Mouse (Mus musculus) myocyte (in vitro differentiated cells): Measurements from ENCODE around the gene Adamts12. TPM values are rescaled to one million over a fixed set of nuclear protein-coding genes. Genes with fewer than 3 reads are reported as not detected.

ENCODE experiments used
- H3K27me3 ChIP-seq: one replicate; pipeline ENCODE4 v1.6.1; 2011; ENCODE audit not compliant: control insufficient read depth, insufficient read depth, insufficient read length
- H3K36me3 ChIP-seq: one replicate; pipeline ENCODE4 v1.6.1; 2011; ENCODE audit not compliant: control insufficient read depth, insufficient read depth
- H3K4me2 ChIP-seq: one replicate; pipeline ENCODE4 v1.6.1; 2011; ENCODE audit warnings: low read depth, control low read depth
- H3K4me3 ChIP-seq: one replicate; pipeline ENCODE4 v1.5.1; 2011; ENCODE audit warnings: mild to moderate bottlenecking, control low read depth, moderate library complexity
- H3K79me2 ChIP-seq: one replicate; pipeline ENCODE4 v1.6.1; 2011; ENCODE audit not compliant: control insufficient read depth, insufficient read depth
- H3ac ChIP-seq: one replicate; pipeline ENCODE4 v1.6.1; 2011; ENCODE audit not compliant: control insufficient read depth, insufficient read length
- CEBPB ChIP-seq: IDR thresholded peaks from 2 replicates; pipeline ENCODE4 v1.6.1; 2011; ENCODE audit warnings: mild to moderate bottlenecking, moderate library complexity; ENCODE audit not compliant: poor library complexity, insufficient read depth, severe bottlenecking
- E2F4 ChIP-seq: IDR thresholded peaks from one replicate; pipeline ENCODE4 v1.6.1; 2011; ENCODE audit warnings: mild to moderate bottlenecking, control low read depth, moderate library complexity; ENCODE audit not compliant: insufficient read depth
- MAX ChIP-seq: IDR thresholded peaks from one replicate; pipeline ENCODE4 v1.6.1; 2011; ENCODE audit warnings: low read depth, mild to moderate bottlenecking, control low read depth
- MYOD1 ChIP-seq, 3 experiments: IDR thresholded peaks; one replicate each; pipeline ENCODE4 v1.6.1; 2011; ENCODE audit warnings: control low read depth in 2 of 3, low read depth in 2 of 3, mild to moderate bottlenecking in 2 of 3, moderate library complexity in 1 of 3; ENCODE audit not compliant: insufficient read length in 2 of 3, control insufficient read depth in 1 of 3
- MYOG ChIP-seq, 3 experiments: IDR thresholded peaks; one replicate each; pipeline ENCODE4 v1.6.1; 2011; ENCODE audit warnings: control low read depth in 2 of 3, low read depth in 2 of 3, mild to moderate bottlenecking in 2 of 3; ENCODE audit not compliant: insufficient read length in 2 of 3, control insufficient read depth in 1 of 3, insufficient read depth in 1 of 3
- POLR2A ChIP-seq: IDR thresholded peaks from one replicate; pipeline ENCODE4 v1.6.1; 2011; ENCODE audit warnings: low read depth, mild to moderate bottlenecking, control low read depth, moderate library complexity; ENCODE audit not compliant: insufficient read length
- POLR2AphosphoS2 ChIP-seq: IDR thresholded peaks from one replicate; pipeline ENCODE4 v1.6.1; 2011; ENCODE audit warnings: low read depth, control low read depth; ENCODE audit not compliant: insufficient read length
- REST ChIP-seq: IDR thresholded peaks from one replicate; pipeline ENCODE4 v1.6.1; 2011; ENCODE audit warnings: mild to moderate bottlenecking, control low read depth, moderate library complexity; ENCODE audit not compliant: insufficient read depth, insufficient read length
- SRF ChIP-seq: IDR thresholded peaks from one replicate; pipeline ENCODE4 v1.6.1; 2011; ENCODE audit warnings: low read depth; ENCODE audit not compliant: control insufficient read depth, insufficient read length
- TCF12 ChIP-seq: IDR thresholded peaks from one replicate; pipeline ENCODE4 v1.6.1; 2011; ENCODE audit warnings: mild to moderate bottlenecking, control low read depth; ENCODE audit not compliant: poor library complexity, insufficient read depth, severe bottlenecking
- TCF3 ChIP-seq: IDR thresholded peaks from one replicate; pipeline ENCODE4 v1.6.1; 2011; ENCODE audit warnings: low read depth, control low read depth; ENCODE audit not compliant: insufficient read length
- USF1 ChIP-seq: IDR thresholded peaks from one replicate; pipeline ENCODE4 v1.6.1; 2011; ENCODE audit warnings: low read depth, mild to moderate bottlenecking, control low read depth, moderate library complexity
- polyA plus RNA-seq: library from polyadenylated mRNA; unstranded; fragments of >200 nt; fragmentation: generic; extraction: Trizol; gene quantifications from one replicate; pipeline ENCODE4 v1.2.1, GENCODE M21; 2012; ENCODE audit warnings: missing spikeins

Adamts12 gene
- polyA plus RNA-seq, 1 experiment: 0.55 TPM

- TF ChIP-seq MYOD1 (IDR thresholded peaks at IDR 0.05; ENCODE audit: control insufficient read depth in 1 of 3, insufficient read length in 2 of 3, low read depth in 2 of 3) (no peak), POLR2AphosphoS2 (no peak), TCF3 (no peak), CEBPB (no peak), E2F4 (no peak), POLR2A (no peak), SRF (no peak), TCF12 (no peak), USF1 (no peak), REST (no peak), MYOG (IDR thresholded peaks at IDR 0.05; ENCODE audit: control insufficient read depth in 1 of 3, insufficient read depth in 1 of 3, insufficient read length in 2 of 3, low read depth in 2 of 3) (no peak), MAX (no peak)
- H3K27me3 ChIP-seq: no peaks in the 10 kb centered on the region
- no peak overlapping the region for H3ac ChIP-seq
- no peak overlapping the region for H3K4me3 ChIP-seq
- no peak overlapping the region for H3K4me2 ChIP-seq
- H3K79me2 ChIP-seq: no peaks in the 10 kb centered on the region
- no peaks in the 10 kb centered on the region for H3K36me3 ChIP-seq
Observed at GRCm38 (mm10) chr15:11105101-11105500, 40.5 kb downstream of the Adamts12 start.

- Histone ChIP-seq H3K36me3 (no peaks in the 10 kb centered on the region), H3K4me3 (no peak overlapping the region), H3ac (no peak overlapping the region), H3K79me2 (no peaks in the 10 kb centered on the region), H3K27me3 (no peaks in the 10 kb centered on the region), H3K4me2 (no peak overlapping the region)
- TF ChIP-seq E2F4: no peak
- no peak for TF ChIP-seq USF1
- no peak for TF ChIP-seq MYOD1 (IDR thresholded peaks at IDR 0.05; ENCODE audit: control insufficient read depth in 1 of 3, insufficient read length in 2 of 3, low read depth in 2 of 3)
- no peak for TF ChIP-seq REST
- TF ChIP-seq SRF: no peak
- no peak for TF ChIP-seq MAX
- TF ChIP-seq POLR2AphosphoS2: no peak
- TF ChIP-seq CEBPB: no peak
- no peak for TF ChIP-seq TCF3
- TF ChIP-seq POLR2A: no peak
- TF ChIP-seq TCF12: no peak
- no peak for TF ChIP-seq MYOG (IDR thresholded peaks at IDR 0.05; ENCODE audit: control insufficient read depth in 1 of 3, insufficient read depth in 1 of 3, insufficient read length in 2 of 3, low read depth in 2 of 3)
Observed at GRCm38 (mm10) chr15:11107376-11107775, 42.8 kb downstream of the Adamts12 start.

- no peaks in the 10 kb centered on the region for H3K27me3 ChIP-seq
- H3ac ChIP-seq: no peak overlapping the region
- H3K4me3 ChIP-seq: no peak overlapping the region
- H3K4me2 ChIP-seq: no peak overlapping the region
- no peaks in the 10 kb centered on the region for H3K79me2 ChIP-seq
- H3K36me3 ChIP-seq: no peaks in the 10 kb centered on the region
- no peak for TF ChIP-seq SRF
- TF ChIP-seq E2F4: no peak
Observed at GRCm38 (mm10) chr15:11114631-11115197, 50.1 kb downstream of the Adamts12 start.

- Histone ChIP-seq H3K36me3 (no peaks in the 10 kb centered on the region), H3K4me2 (no peak overlapping the region), H3ac (no peak overlapping the region), H3K27me3 (no peaks in the 10 kb centered on the region), H3K79me2 (no peaks in the 10 kb centered on the region), H3K4me3 (no peak overlapping the region)
- TF ChIP-seq MYOG (IDR thresholded peaks at IDR 0.05; ENCODE audit: control insufficient read depth in 1 of 3, insufficient read depth in 1 of 3, insufficient read length in 2 of 3, low read depth in 2 of 3): no peak
- TF ChIP-seq TCF3: no peak
- TF ChIP-seq E2F4: no peak
- no peak for TF ChIP-seq CEBPB
- TF ChIP-seq REST: no peak
- no peak for TF ChIP-seq MAX
- no peak for TF ChIP-seq POLR2A
Observed at GRCm38 (mm10) chr15:11116303-11116702, 51.7 kb downstream of the Adamts12 start.

GRCm38 (mm10) chr15:11116853-11117252 lies 52.3 kb downstream of the Adamts12 start:
- no peak overlapping the region for H3K4me3 ChIP-seq
- H3K27me3 ChIP-seq: no peaks in the 10 kb centered on the region
- H3K4me2 ChIP-seq: no peak overlapping the region
- H3ac ChIP-seq: no peak overlapping the region
- H3K36me3 ChIP-seq: no peaks in the 10 kb centered on the region
- TF ChIP-seq CEBPB: no peak
- TF ChIP-seq TCF12: no peak
- no peak for TF ChIP-seq SRF
- TF ChIP-seq MAX: no peak
- no peak for TF ChIP-seq USF1
- TF ChIP-seq POLR2A: no peak
- TF ChIP-seq TCF3: no peak
- TF ChIP-seq REST: no peak
- no peak for TF ChIP-seq MYOD1 (IDR thresholded peaks at IDR 0.05; ENCODE audit: control insufficient read depth in 1 of 3, insufficient read length in 2 of 3, low read depth in 2 of 3)
- TF ChIP-seq MYOG (IDR thresholded peaks at IDR 0.05; ENCODE audit: control insufficient read depth in 1 of 3, insufficient read depth in 1 of 3, insufficient read length in 2 of 3, low read depth in 2 of 3): no peak
- TF ChIP-seq POLR2AphosphoS2: no peak
- TF ChIP-seq E2F4: no peak
- H3K79me2 ChIP-seq: no peaks in the 10 kb centered on the region
